Mouse (Mus musculus) lung, postnatal 0 days (tissue): ENCODE results near the gene Tbx15. TPM values are rescaled to one million over a fixed set of nuclear protein-coding genes. Genes with fewer than 3 reads are reported as not detected.

Source experiments
- ATAC-seq: fragments of 200-750 bp; cut with Nextera tagmentation; 2 replicates; pipeline ENCODE4 v1.8.0; 2017; ENCODE audit warnings: moderate library complexity
- DNase-seq: peaks from one replicate; pipeline ENCODE4 v3.0.0-alpha.2; 2016; ENCODE audit warnings: low spot score
- H3K27ac ChIP-seq: fragments of 300-500 bp; sonication (generic); 2 replicates; pipeline ENCODE4 v1.5.1; 2014; ENCODE audit warnings: antibody characterized with exemption, mild to moderate bottlenecking, low read length, mixed read lengths
- H3K27me3 ChIP-seq: fragments of 300-500 bp; sonication (generic); replicated peaks from 2 replicates; pipeline ENCODE4 v1.6.1; 2014; ENCODE audit warnings: low read length, mixed read lengths; ENCODE audit not compliant: insufficient read depth
- H3K36me3 ChIP-seq: fragments of 300-500 bp; sonication (generic); 2 replicates; pipeline ENCODE4 v1.6.1; 2014; ENCODE audit warnings: low read length, mixed read lengths; ENCODE audit not compliant: insufficient read depth
- H3K4me1 ChIP-seq: fragments of 300-500 bp; sonication (generic); 2 replicates; pipeline ENCODE4 v1.6.1; 2014; ENCODE audit warnings: antibody characterized with exemption, low read depth, low read length, mixed read lengths; ENCODE audit not compliant: insufficient read depth
- H3K4me2 ChIP-seq: fragments of 300-500 bp; sonication (generic); replicated peaks from 2 replicates; pipeline ENCODE4 v1.6.1; 2014; ENCODE audit warnings: low read depth, mild to moderate bottlenecking, low read length, moderate library complexity, mixed read lengths
- H3K4me3 ChIP-seq: fragments of 300-500 bp; sonication (generic); 2 replicates; pipeline ENCODE4 v1.5.1; 2014; ENCODE audit warnings: low read depth, low read length
- H3K9ac ChIP-seq: fragments of 300-500 bp; sonication (generic); replicated peaks from 2 replicates; pipeline ENCODE4 v1.6.1; 2014; ENCODE audit warnings: low read depth, mild to moderate bottlenecking
- H3K9me3 ChIP-seq: fragments of 300-500 bp; sonication (generic); 2 replicates; pipeline ENCODE4 v1.6.1; 2016; ENCODE audit warnings: low read length, mixed read lengths
- CTCF ChIP-seq: IDR thresholded peaks from 2 replicates; pipeline ENCODE4 v1.5.1; 2016; ENCODE audit warnings: antibody characterized with exemption, mild to moderate bottlenecking
- EP300 ChIP-seq: IDR thresholded peaks from 2 replicates; pipeline ENCODE4 v1.6.1; 2016; ENCODE audit warnings: antibody characterized with exemption, mild to moderate bottlenecking, control low read depth
- WGBS: fragments of 180-500 bp; shearing (Covaris S2); extraction: QIAGEN DNeasy Blood & Tissue Kit; methylation state at CpG from one replicate; pipeline ENCODE4 v1.1.7; 2014; 5-methylcytosine and 5-hydroxymethylcytosine counted together
- polyA plus RNA-seq: library from polyadenylated mRNA; unstranded; fragments of >200 nt; fragmentation: Nextera tagmentation; extraction: Ambion mirVana; gene quantifications from 2 replicates; pipeline ENCODE4 v1.2.1, GENCODE M21; 2015

Gene Tbx15
- polyA plus RNA-seq, 1 experiment from 2014 or later: 0.04 TPM

DNA sequence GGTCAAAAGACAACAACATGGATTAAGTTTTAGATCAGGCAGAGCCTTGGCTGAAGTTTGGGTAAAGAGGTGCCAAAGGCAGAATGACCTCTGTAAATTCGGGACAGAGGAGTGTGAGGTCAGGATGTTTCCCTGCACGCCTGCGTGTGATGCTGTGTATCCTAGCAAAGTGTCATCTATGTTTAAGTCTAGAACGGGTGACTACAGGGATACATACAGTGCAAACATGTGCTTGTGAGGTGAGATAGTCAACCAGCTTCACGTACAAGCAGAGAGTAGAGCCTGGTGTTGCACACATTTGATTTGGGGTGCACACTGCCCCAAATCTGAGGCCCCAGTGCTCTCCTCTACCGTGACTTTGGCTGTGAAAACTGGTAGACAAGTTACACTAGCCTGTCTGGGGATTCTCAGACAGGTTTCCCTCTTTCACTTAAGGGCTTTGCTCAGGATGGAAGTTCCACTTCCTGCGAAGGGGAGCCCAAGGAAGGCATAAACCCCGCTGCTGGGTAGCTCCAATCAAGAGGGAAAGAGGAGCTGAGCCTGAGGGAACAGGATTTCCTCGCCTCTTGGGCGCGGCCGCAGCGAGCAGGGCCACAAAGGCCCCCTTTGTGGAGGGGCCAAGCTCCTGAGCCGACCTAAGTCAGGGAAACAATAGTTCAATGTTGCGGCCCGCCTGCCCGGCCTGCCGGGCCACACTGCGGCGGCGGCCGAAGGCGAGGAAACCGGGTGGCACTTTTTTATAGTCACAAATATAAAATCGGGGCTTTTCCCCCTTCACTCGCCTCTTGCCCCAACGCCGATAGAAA is 8.0 kb downstream of the Tbx15 start:
- Histone ChIP-seq H3K4me2 (no peak overlapping the region), H3K27me3 (peaks cover 73% of the 10 kb centered on the region), H3K36me3 (no peaks in the 10 kb centered on the region), H3K9ac (no peak overlapping the region), H3K9me3 (no peaks in the 10 kb centered on the region), H3K4me3 (no peak overlapping the region), H3K4me1 (no peaks in the 10 kb centered on the region), H3K27ac (no peak overlapping the region)
- 6% methylated on average over 28 of the region's 28 CpGs for WGBS
- no peak for DNase-seq
- ATAC-seq: no peak
- TF ChIP-seq CTCF (no peak), EP300 (no peak)

DNA sequence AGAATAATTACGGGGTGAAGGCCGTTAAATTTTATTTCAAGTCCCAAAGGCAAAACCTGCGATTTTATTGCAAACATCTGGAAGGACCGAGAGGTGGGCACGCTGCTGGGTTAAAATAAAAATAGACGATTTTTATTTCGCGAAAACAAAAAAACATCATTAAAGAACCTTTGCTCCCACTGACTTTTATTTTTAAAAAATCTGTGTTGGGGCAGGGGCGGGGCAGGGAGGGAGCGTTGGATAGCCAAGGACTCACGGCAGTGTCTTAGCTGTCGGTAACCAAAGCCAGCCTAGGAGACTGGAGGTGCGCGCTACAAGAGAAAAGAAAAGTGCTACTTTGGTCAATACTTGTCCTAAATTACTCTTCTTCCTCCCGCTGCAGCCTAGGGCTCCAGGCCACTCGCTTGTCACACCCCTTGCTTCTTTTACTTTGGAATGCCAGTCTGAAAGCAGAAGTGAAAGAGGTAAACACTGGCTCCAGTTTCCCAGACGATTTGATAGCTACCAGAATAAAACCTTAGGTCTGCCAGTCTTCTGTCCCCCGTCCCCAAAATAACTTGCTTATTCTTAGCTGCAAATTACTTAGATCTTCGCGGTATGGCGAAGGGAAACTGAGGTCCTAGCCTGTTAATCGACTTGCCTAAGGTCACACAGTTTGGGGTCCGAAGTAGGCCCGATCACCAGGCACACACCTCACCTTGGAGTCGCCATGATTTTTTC is 8.8 kb downstream of the Tbx15 start:
- H3K4me3 ChIP-seq: no peak overlapping the region; the same call in 1 of the 2 replicates
- no peaks in the 10 kb centered on the region for H3K9me3 ChIP-seq
- 3% methylated on average over 25 of the region's 25 CpGs for WGBS
- H3K36me3 ChIP-seq: no peaks in the 10 kb centered on the region
- no peak overlapping the region for H3K4me2 ChIP-seq
- H3K9ac ChIP-seq: no peak overlapping the region
- no peak overlapping the region for H3K27ac ChIP-seq
- ATAC-seq (no peak), DNase-seq (no peak)
- peaks cover 76% of the 10 kb centered on the region for H3K27me3 ChIP-seq
- TF ChIP-seq CTCF (no peak), EP300 (no peak)
- H3K4me1 ChIP-seq: no peaks in the 10 kb centered on the region

DNA sequence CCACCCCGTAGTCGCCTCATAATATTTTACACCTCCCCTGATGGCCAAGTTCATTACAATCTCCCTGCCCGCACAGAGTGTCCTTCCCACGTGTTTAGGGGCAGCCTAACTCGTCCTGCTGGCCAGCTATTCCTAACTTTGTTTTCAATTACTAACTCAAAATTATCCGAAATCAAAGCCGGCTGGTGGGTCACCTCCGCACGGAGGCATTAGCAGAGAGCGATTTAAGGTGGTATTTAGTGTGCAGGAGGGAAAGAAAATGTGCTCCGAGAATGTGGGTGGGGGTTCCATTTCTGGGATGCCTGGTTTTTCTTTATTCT is 9.3 kb downstream of the Tbx15 start:
- Histone ChIP-seq H3K9ac (no peak overlapping the region), H3K36me3 (no peaks in the 10 kb centered on the region), H3K4me1 (no peaks in the 10 kb centered on the region), H3K4me3 (no peak overlapping the region), H3K27me3 (peaks cover 81% of the 10 kb centered on the region), H3K9me3 (no peaks in the 10 kb centered on the region), H3K4me2 (no peak overlapping the region), H3K27ac (no peak overlapping the region)
- DNase-seq: no peak
- no peak for ATAC-seq
- 7% methylated on average over 11 of the region's 11 CpGs for WGBS
- no peak for TF ChIP-seq EP300
- TF ChIP-seq CTCF: no peak

DNA sequence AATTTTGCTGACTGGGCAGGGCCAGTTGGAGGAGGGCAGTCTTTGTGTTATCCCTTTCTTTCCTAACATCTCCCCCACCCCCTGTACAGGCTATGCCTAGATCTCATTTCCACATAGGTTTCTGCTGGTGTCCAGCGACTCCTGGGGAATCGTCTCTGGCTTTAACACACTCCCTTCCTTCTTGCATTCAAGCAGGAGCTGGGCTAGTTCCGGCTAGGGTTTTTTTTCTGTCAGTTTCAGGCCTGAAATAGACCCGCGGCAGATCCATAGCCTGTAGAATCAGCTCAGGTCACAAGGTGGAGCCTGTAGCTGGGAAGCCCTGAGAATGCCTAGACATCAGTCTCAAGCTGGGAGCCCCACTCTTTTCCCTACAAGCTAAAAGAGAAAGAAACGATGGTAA is 9.7 kb downstream of the Tbx15 start:
- Histone ChIP-seq H3K9ac (no peak overlapping the region), H3K27ac (no peak overlapping the region), H3K4me1 (no peaks in the 10 kb centered on the region), H3K9me3 (no peaks in the 10 kb centered on the region), H3K27me3 (peaks cover 80% of the 10 kb centered on the region), H3K4me3 (no peak overlapping the region), H3K36me3 (no peaks in the 10 kb centered on the region), H3K4me2 (no peak overlapping the region)
- no peak for DNase-seq
- WGBS: under 1% methylated on average over 6 of the region's 6 CpGs
- TF ChIP-seq EP300 (no peak), CTCF (no peak)
- no peak for ATAC-seq

DNA sequence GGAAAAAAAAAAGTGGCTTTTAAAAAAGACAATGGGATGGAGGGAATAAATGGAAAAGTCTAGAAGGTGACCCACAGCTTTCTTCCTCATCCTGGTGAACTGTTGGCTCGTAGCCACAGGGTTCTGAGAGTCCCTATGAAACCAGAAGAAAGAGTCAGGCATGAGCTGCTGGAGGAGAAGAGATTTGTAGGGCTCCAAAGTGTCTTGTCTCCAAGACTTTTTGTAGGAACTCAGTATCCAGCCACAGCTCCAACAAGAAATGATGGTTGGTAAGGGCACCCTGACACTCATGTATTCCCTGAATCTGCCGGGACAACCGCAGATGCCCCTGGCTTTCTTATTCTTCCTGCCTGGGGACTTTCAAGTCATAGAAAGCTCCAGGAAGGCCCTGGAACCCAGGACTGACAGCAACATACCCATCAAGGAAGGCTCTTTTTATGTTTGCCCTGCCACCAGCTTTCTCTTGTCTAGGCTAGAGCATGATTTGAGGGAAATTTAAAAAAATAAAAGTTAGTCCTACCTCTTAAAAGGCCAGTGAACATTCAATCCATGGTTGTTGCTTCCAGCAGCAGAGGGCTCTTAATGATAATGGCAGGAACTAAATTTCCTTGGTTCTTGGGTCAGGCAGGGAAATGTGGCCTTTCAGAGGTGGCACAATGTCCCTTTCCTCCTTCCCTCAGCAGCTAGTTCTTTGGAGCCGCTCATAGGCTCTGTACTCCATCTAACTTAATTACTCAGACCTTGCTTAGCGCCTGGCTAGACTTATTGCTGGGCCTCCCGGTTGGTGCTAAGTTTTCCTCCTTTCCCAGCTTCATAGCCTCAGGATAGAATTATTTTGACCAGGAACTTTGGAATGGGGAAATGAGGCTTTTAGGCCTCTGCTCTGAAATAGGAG is 11.3 kb downstream of the Tbx15 start:
- TF ChIP-seq CTCF (no peak), EP300 (no peak)
- 22% methylated on average over 6 of the region's 6 CpGs for WGBS
- no peak for ATAC-seq

DNA sequence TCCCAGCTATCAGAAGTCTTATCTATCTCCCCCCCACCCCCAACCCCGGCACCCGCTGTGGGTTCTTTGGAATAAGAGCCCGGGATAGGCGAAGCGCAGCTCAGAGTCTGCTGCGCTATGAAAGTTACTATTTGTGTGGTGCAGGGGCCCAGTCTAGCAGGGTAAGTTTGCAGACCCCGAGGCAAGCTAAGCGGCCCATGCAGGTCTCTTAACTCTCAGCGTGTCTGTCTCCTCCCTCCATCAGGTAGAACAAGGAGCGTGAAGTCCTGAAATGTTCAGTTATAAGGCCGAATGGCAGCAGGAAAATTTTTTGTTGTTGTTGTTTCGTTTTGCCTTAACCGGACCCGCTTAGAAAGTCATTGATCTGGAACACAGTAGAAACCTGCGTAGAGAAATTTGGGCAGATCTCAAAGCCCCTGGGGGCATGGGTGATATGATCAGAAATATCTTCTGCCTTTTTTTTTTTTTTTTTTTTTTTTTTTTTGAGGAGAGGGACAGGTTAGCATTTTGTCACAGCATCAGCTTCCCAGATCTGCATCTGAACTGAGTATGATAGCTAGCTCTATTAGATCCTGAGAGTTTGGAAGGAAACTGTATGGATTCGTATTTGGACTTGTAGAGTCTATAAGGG is 12.4 kb downstream of the Tbx15 start:
- Histone ChIP-seq H3K4me2 (0 out of 2 replicates have a peak overlapping the region, but pooled peaks have one; percentile 83), H3K27me3 (peaks cover 89% of the 10 kb centered on the region), H3K36me3 (no peaks in the 10 kb centered on the region), H3K27ac (no peak overlapping the region), H3K4me1 (no peaks in the 10 kb centered on the region), H3K9me3 (no peaks in the 10 kb centered on the region), H3K4me3 (no peak overlapping the region), H3K9ac (no peak overlapping the region)
- WGBS: 4% methylated on average over 16 of the region's 16 CpGs
- ATAC-seq (no peak), DNase-seq (no peak)
- no peak for TF ChIP-seq CTCF
- TF ChIP-seq EP300: no peak

More for the DNA sequence above, 11.3 kb downstream of the Tbx15 start:
- H3K4me1 ChIP-seq: no peaks in the 10 kb centered on the region
- no peak overlapping the region for H3K4me3 ChIP-seq
- no peaks in the 10 kb centered on the region for H3K36me3 ChIP-seq
- H3K9me3 ChIP-seq: no peaks in the 10 kb centered on the region
- no peak overlapping the region for H3K4me2 ChIP-seq
- peaks cover 89% of the 10 kb centered on the region for H3K27me3 ChIP-seq
- DNase-seq: no peak
- H3K27ac ChIP-seq: no peak overlapping the region
- H3K9ac ChIP-seq: no peak overlapping the region
